Mouse (Mus musculus) MEL (cell line): ENCODE measurements around the gene Heatr3. TPM values are rescaled to one million over a fixed set of nuclear protein-coding genes. Genes with fewer than 3 reads are reported as not detected.

Experiments used
- DNase-seq: peaks from one replicate; pipeline ENCODE4 v3.0.0; 2011; ENCODE audit warnings: low read depth, low spot score
- H3K27ac ChIP-seq: 2 replicates; pipeline ENCODE4 v1.5.1; 2012; ENCODE audit warnings: low read depth, mild to moderate bottlenecking, control low read depth, low read length, moderate library complexity; ENCODE audit not compliant: control insufficient read depth
- H3K27me3 ChIP-seq, 2 experiments: fragments of 150-350 bp in 1 of 2; sonication (generic) in 1 of 2; 2 replicates each; pipeline ENCODE4 v1.6.1; 2012; ENCODE audit warnings: low read length in 2 of 2, mild to moderate bottlenecking in 2 of 2, improper control_type of control experiment in 1 of 2, moderate library complexity in 1 of 2; ENCODE audit not compliant: insufficient read depth in 2 of 2, control insufficient read depth in 1 of 2
- H3K36me3 ChIP-seq, 2 experiments: 2 replicates each; pipeline ENCODE4 v1.6.1; 2012 to 2014; ENCODE audit warnings: low read length in 2 of 2, improper control_type of control experiment in 1 of 2, inconsistent platforms in 1 of 2, mild to moderate bottlenecking in 1 of 2; ENCODE audit not compliant: insufficient read depth in 2 of 2, control insufficient read depth in 1 of 2
- H3K4me1 ChIP-seq, 2 experiments: fragments of 150-350 bp in 1 of 2; sonication (generic) in 1 of 2; 2 replicates each; pipeline ENCODE4 v1.6.1; 2012; ENCODE audit warnings: low read length in 2 of 2, improper control_type of control experiment in 1 of 2, mild to moderate bottlenecking in 1 of 2; ENCODE audit not compliant: insufficient read depth in 2 of 2, control insufficient read depth in 1 of 2
- H3K4me3 ChIP-seq, 2 experiments: fragments of 150-350 bp in 1 of 2; sonication (generic) in 1 of 2; 2 replicates each; pipeline ENCODE4 v1.5.1; 2012; ENCODE audit warnings: low read depth in 2 of 2, low read length in 2 of 2, mild to moderate bottlenecking in 2 of 2, moderate library complexity in 2 of 2, control low read depth in 1 of 2, improper control_type of control experiment in 1 of 2; ENCODE audit not compliant: control insufficient read depth in 1 of 2, insufficient read depth in 1 of 2
- H3K79me2 ChIP-seq: 2 replicates; pipeline ENCODE4 v1.6.1; 2012; ENCODE audit warnings: mild to moderate bottlenecking, low read length, moderate library complexity; ENCODE audit not compliant: control insufficient read depth, poor library complexity, insufficient read depth
- H3K9ac ChIP-seq: 2 replicates; pipeline ENCODE4 v1.6.1; 2012; ENCODE audit warnings: low read depth, mild to moderate bottlenecking, control low read depth, low read length, moderate library complexity; ENCODE audit not compliant: control insufficient read depth, poor library complexity, severe bottlenecking
- H3K9me3 ChIP-seq: fragments of 150-350 bp; sonication (generic); replicated peaks from 2 replicates; pipeline ENCODE4 v1.6.1; 2012; ENCODE audit warnings: mild to moderate bottlenecking, low read length, improper control_type of control experiment, moderate library complexity; ENCODE audit not compliant: insufficient read depth
- CHD2 ChIP-seq: IDR thresholded peaks from 2 replicates; pipeline ENCODE4 v1.6.1; 2011; ENCODE audit warnings: low read length, improper control_type of control experiment
- CTCF ChIP-seq, 3 experiments: IDR thresholded peaks in 2 of 3; conservative IDR thresholded peaks in 1 of 3; 2 replicates each; pipeline ENCODE4 v1.5.1; 2011 to 2012; ENCODE audit warnings: low read length in 3 of 3, low read depth in 2 of 3, mild to moderate bottlenecking in 2 of 3, improper control_type of control experiment in 1 of 3, inconsistent platforms in 1 of 3, mixed read lengths in 1 of 3, moderate library complexity in 1 of 3; ENCODE audit not compliant: control insufficient read depth in 1 of 3, insufficient read depth in 1 of 3, poor library complexity in 1 of 3, severe bottlenecking in 1 of 3
- E2F4 ChIP-seq: IDR thresholded peaks from 2 replicates; pipeline ENCODE4 v1.6.1; 2011; ENCODE audit warnings: low read depth, low read length, improper control_type of control experiment, borderline replicate concordance
- ELF1 ChIP-seq: IDR thresholded peaks from 2 replicates; pipeline ENCODE4 v1.6.1; 2014; ENCODE audit warnings: low read depth, mild to moderate bottlenecking, inconsistent platforms, low read length, improper control_type of control experiment, moderate library complexity
- EP300 ChIP-seq, 2 experiments: IDR thresholded peaks; 2 replicates each; pipeline ENCODE4 v1.6.1; 2011; ENCODE audit warnings: improper control_type of control experiment in 2 of 2, low read length in 2 of 2, low read depth in 1 of 2, mild to moderate bottlenecking in 1 of 2
- ETS1 ChIP-seq: IDR thresholded peaks from 2 replicates; pipeline ENCODE4 v1.6.1; 2012; ENCODE audit warnings: low read depth, mild to moderate bottlenecking, inconsistent platforms, low read length, improper control_type of control experiment, moderate library complexity
- GATA1 ChIP-seq: IDR thresholded peaks from 2 replicates; pipeline ENCODE4 v1.6.1; 2011; ENCODE audit warnings: low read depth, low read length, improper control_type of control experiment
- HCFC1 ChIP-seq: IDR thresholded peaks from 2 replicates; pipeline ENCODE4 v1.6.1; 2012; ENCODE audit warnings: low read depth, mild to moderate bottlenecking, inconsistent platforms, low read length, improper control_type of control experiment, moderate library complexity
- JUND ChIP-seq: IDR thresholded peaks from 2 replicates; pipeline ENCODE4 v1.6.1; 2011; ENCODE audit warnings: low read depth, mild to moderate bottlenecking, improper control_type of control experiment, low read length
- KAT2A ChIP-seq: conservative IDR thresholded peaks from 2 replicates; pipeline ENCODE4 v1.6.1; 2012; ENCODE audit warnings: low read depth, low read length, improper control_type of control experiment, inconsistent platforms
- MAFK ChIP-seq: IDR thresholded peaks from 2 replicates; pipeline ENCODE4 v1.6.1; 2011; ENCODE audit warnings: low read depth, mild to moderate bottlenecking, low read length, improper control_type of control experiment, borderline replicate concordance
- MEF2A ChIP-seq: IDR thresholded peaks from 2 replicates; pipeline ENCODE4 v1.6.1; 2014; ENCODE audit warnings: low read depth, mild to moderate bottlenecking, inconsistent platforms, low read length, improper control_type of control experiment; ENCODE audit not compliant: poor library complexity, insufficient replicate concordance, severe bottlenecking; ENCODE audit errors: extremely low read depth
- MXI1 ChIP-seq: IDR thresholded peaks from 2 replicates; pipeline ENCODE4 v1.6.1; 2011; ENCODE audit warnings: mild to moderate bottlenecking, low read depth, low read length, improper control_type of control experiment
- MYB ChIP-seq: IDR thresholded peaks from 2 replicates; pipeline ENCODE4 v1.6.1; 2011; ENCODE audit warnings: mild to moderate bottlenecking, low read depth, low read length, improper control_type of control experiment
- MYC ChIP-seq: IDR thresholded peaks from 2 replicates; pipeline ENCODE4 v1.6.1; 2011; ENCODE audit warnings: low read depth, mild to moderate bottlenecking, low read length, improper control_type of control experiment, moderate library complexity
- NELFE ChIP-seq: IDR thresholded peaks from 2 replicates; pipeline ENCODE4 v1.6.1; 2011; ENCODE audit warnings: low read depth, low read length, improper control_type of control experiment
- NRF1 ChIP-seq: IDR thresholded peaks from 2 replicates; pipeline ENCODE4 v1.6.1; 2014; ENCODE audit warnings: low read depth, mild to moderate bottlenecking, inconsistent platforms, low read length, improper control_type of control experiment, moderate library complexity; ENCODE audit not compliant: poor library complexity, insufficient read depth, severe bottlenecking
- POLR2A ChIP-seq, 2 experiments: IDR thresholded peaks; 2 replicates each; pipeline ENCODE4 v1.6.1; 2011 to 2012; ENCODE audit warnings: low read length in 2 of 2, mild to moderate bottlenecking in 2 of 2, control low read depth in 1 of 2, improper control_type of control experiment in 1 of 2, low read depth in 1 of 2, moderate library complexity in 1 of 2; ENCODE audit not compliant: control insufficient read depth in 1 of 2, insufficient read depth in 1 of 2, poor library complexity in 1 of 2
- RCOR1 ChIP-seq: IDR thresholded peaks from 2 replicates; pipeline ENCODE4 v1.6.1; 2012; ENCODE audit warnings: low read depth, mild to moderate bottlenecking, inconsistent platforms, low read length, improper control_type of control experiment
- SIN3A ChIP-seq: IDR thresholded peaks from 2 replicates; pipeline ENCODE4 v1.6.1; 2012; ENCODE audit warnings: low read length, improper control_type of control experiment, inconsistent platforms
- TAL1 ChIP-seq: IDR thresholded peaks from 2 replicates; pipeline ENCODE4 v1.6.1; 2012; ENCODE audit warnings: mild to moderate bottlenecking, inconsistent platforms, low read length, moderate library complexity, mixed read lengths
- TBP ChIP-seq: IDR thresholded peaks from 2 replicates; pipeline ENCODE4 v1.8.0; 2011; ENCODE audit warnings: low read depth, low read length, improper control_type of control experiment
- TCF12 ChIP-seq: IDR thresholded peaks from 2 replicates; pipeline ENCODE4 v1.6.1; 2014; ENCODE audit warnings: low read depth, mild to moderate bottlenecking, inconsistent platforms, low read length, improper control_type of control experiment, moderate library complexity
- UBTF ChIP-seq: IDR thresholded peaks from 2 replicates; pipeline ENCODE4 v1.6.1; 2012; ENCODE audit warnings: low read depth, mild to moderate bottlenecking, inconsistent platforms, low read length, improper control_type of control experiment, moderate library complexity, borderline replicate concordance; ENCODE audit not compliant: insufficient read depth
- polyA plus RNA-seq, 2 experiments: library from polyadenylated mRNA; stranded (reverse) in 1 of 2; unstranded in 1 of 2; fragments of >175 nt in 1 of 2; fragments of >200 nt in 1 of 2; gene quantifications; 2 replicates each; pipeline versions ENCODE4 v1.2.1 to v1.2.4; 2012; ENCODE audit warnings: low replicate concordance in 2 of 2, low read depth in 1 of 2; ENCODE audit not compliant: insufficient read length in 2 of 2, insufficient read depth in 1 of 2, missing spikeins in 1 of 2
- total RNA-seq: library from RNA; depleted of rRNA; stranded (reverse); fragments of 300-350 nt; gene quantifications from 2 replicates; pipeline ENCODE4 v1.2.3, GENCODE M21; 2012

Gene Heatr3
- total and polyA plus RNA-seq, 3 experiments = 59.6 to 60.3 TPM; not detected in 1

GRCm38 (mm10) chr8:88200724-88201495 is 63.3 kb downstream of the Heatr3 start:
- Histone ChIP-seq H3K9me3 (no peaks in the 10 kb centered on the region), H3K79me2 (peaks cover 51% of the 10 kb centered on the region), H3K4me1 (peaks cover 5 to 17% of the 10 kb centered on the region in 2 experiments), H3K9ac (peak overlapping the region; percentile 89), H3K4me3 (peak overlapping the region; percentile 86), H3K27ac (no peak overlapping the region), H3K36me3 (peaks cover 2 to 15% of the 10 kb centered on the region in 2 experiments; a peak in 3 of 4 replicates), H3K27me3 (no peaks in the 10 kb centered on the region)
- peak; percentile 30 for DNase-seq
- TF ChIP-seq UBTF = no peak
- TF ChIP-seq HCFC1 = no peak
- TF ChIP-seq E2F4 = no peak
- TF ChIP-seq KAT2A = no peak
- no peak for TF ChIP-seq MYB
- no peak for TF ChIP-seq ELF1

GRCm38 (mm10) chr8:88201641-88202040 is 64.0 kb downstream of the Heatr3 start:
- Histone ChIP-seq H3K79me2 (peaks cover 54% of the 10 kb centered on the region), H3K9me3 (no peaks in the 10 kb centered on the region), H3K9ac (no peak overlapping the region), H3K27ac (no peak overlapping the region), H3K4me3 (no peak overlapping the region), H3K4me1 (peaks cover 5 to 17% of the 10 kb centered on the region in 2 experiments), H3K27me3 (no peaks in the 10 kb centered on the region), H3K36me3 (peaks cover 2 to 15% of the 10 kb centered on the region in 2 experiments; a peak in 3 of 4 replicates)
- no peak for TF ChIP-seq MEF2A
- TF ChIP-seq GATA1 = no peak
- no peak for TF ChIP-seq MYC
- TF ChIP-seq RCOR1 = no peak
- no peak for TF ChIP-seq MXI1
- no peak for TF ChIP-seq SIN3A
- no peak for TF ChIP-seq UBTF
- no peak for DNase-seq

DNA sequence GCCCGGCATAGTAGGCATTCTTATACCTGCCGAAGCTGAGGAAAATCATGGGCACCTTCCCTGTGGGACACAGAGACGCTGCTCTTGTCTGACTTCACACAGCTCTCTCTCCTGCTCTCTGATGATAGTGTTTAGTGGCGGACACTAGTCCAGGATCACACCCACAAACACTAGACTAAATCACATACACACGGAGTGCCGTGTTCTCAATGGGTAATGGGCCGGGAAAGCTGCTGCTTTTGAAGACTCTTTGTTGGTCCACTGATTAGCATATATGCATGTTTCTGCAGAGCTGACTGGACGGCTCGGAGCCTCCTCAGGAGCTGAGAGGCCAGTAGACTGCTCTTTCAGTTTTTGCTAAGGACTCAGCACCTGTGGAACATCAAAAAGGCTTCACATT is 68.4 kb downstream of the Heatr3 start:
- H3K27ac ChIP-seq = no peak overlapping the region
- no peaks in the 10 kb centered on the region for H3K9me3 ChIP-seq
- no peak overlapping the region for H3K4me3 ChIP-seq
- no peaks in the 10 kb centered on the region for H3K27me3 ChIP-seq
- peaks cover 62% of the 10 kb centered on the region for H3K79me2 ChIP-seq
- peaks cover 8 to 20% of the 10 kb centered on the region in 2 experiments for H3K4me1 ChIP-seq
- TF ChIP-seq NELFE (no peak), TCF12 (no peak), MEF2A (no peak), JUND (no peak), UBTF (no peak), POLR2A (IDR thresholded peaks at IDR 0.05; ENCODE audit: control insufficient read depth in 1 of 2, insufficient read depth in 1 of 2, low read depth in 1 of 2, low read length in 2 of 2, poor library complexity in 1 of 2) (no peak), TAL1 (no peak), MYC (no peak), ETS1 (no peak), CHD2 (no peak), TBP (no peak), MAFK (no peak), NRF1 (no peak), EP300 (IDR thresholded peaks at IDR 0.05; ENCODE audit: low read depth in 1 of 2, low read length in 2 of 2) (no peak), CTCF (IDR thresholded peaks at IDR 0.05 in 2 of 3, conservative IDR thresholded peaks at IDR 0.05 in 1 of 3; ENCODE audit: control insufficient read depth in 1 of 3, insufficient read depth in 1 of 3, low read depth in 2 of 3, low read length in 3 of 3, poor library complexity in 1 of 3, severe bottlenecking in 1 of 3) (no peak)
- TF ChIP-seq, all 39 proteins: peak for 0
- Histone ChIP-seq H3K36me3 (peaks cover 5 to 20% of the 10 kb centered on the region in 2 experiments), H3K9ac (no peak overlapping the region)
- no peak for DNase-seq
